Mouse (Mus musculus) embryonic facial prominence, embryonic 12.5 days (tissue): ENCODE data around the gene Shc4. TPM values are rescaled to one million over a fixed set of nuclear protein-coding genes. Genes with fewer than 3 reads are reported as not detected.

ENCODE experiments used
- ATAC-seq: fragments of 200-750 bp; cut with Nextera tagmentation; 2 replicates; pipeline ENCODE4 v1.8.0; 2017; ENCODE audit not compliant: insufficient number of reproducible peaks, insufficient read depth, low FRiP score, low TSS enrichment
- H3K27ac ChIP-seq: fragments of 300-500 bp; sonication (generic); 2 replicates; pipeline ENCODE4 v1.5.1; 2016; ENCODE audit warnings: mild to moderate bottlenecking
- H3K27me3 ChIP-seq: fragments of 300-500 bp; sonication (generic); 2 replicates; pipeline ENCODE4 v1.6.1; 2016; ENCODE audit warnings: mild to moderate bottlenecking, moderate library complexity
- H3K36me3 ChIP-seq: fragments of 300-500 bp; sonication (generic); 2 replicates; pipeline ENCODE4 v1.6.1; 2016; ENCODE audit warnings: mild to moderate bottlenecking
- H3K4me1 ChIP-seq: fragments of 300-500 bp; sonication (generic); 2 replicates; pipeline ENCODE4 v1.6.1; 2016
- H3K4me2 ChIP-seq: fragments of 300-500 bp; sonication (generic); replicated peaks from 2 replicates; pipeline ENCODE4 v1.6.1; 2016; ENCODE audit warnings: mild to moderate bottlenecking, moderate library complexity
- H3K4me3 ChIP-seq: fragments of 300-500 bp; sonication (generic); 2 replicates; pipeline ENCODE4 v1.5.1; 2016; ENCODE audit warnings: mild to moderate bottlenecking
- H3K9ac ChIP-seq: fragments of 300-500 bp; sonication (generic); 2 replicates; pipeline ENCODE4 v1.6.1; 2016; ENCODE audit warnings: mild to moderate bottlenecking, moderate library complexity
- H3K9me3 ChIP-seq: fragments of 300-500 bp; sonication (generic); 2 replicates; pipeline ENCODE4 v1.6.1; 2016; ENCODE audit warnings: mild to moderate bottlenecking, moderate library complexity
- whole genome bisulfite sequencing: fragments of 180-500 bp; shearing (Covaris S2); methylation state at CpG from one replicate; pipeline ENCODE4 v1.1.7; 2016; 5-methylcytosine and 5-hydroxymethylcytosine counted together
- polyA plus RNA-seq: library from polyadenylated mRNA; unstranded; fragments of >200 nt; fragmentation: Nextera tagmentation; extraction: Ambion mirVana; gene quantifications from 2 replicates; pipeline ENCODE4 v1.2.1, GENCODE M21; 2016

Gene Shc4
- polyA plus RNA-seq, 1 experiment from 2014 or later: 2.5 TPM

- Histone ChIP-seq H3K4me1 (peaks cover 10% of the 10 kb centered on the region), H3K36me3 (no peaks in the 10 kb centered on the region), H3K27ac (no peak overlapping the region), H3K4me3 (peak overlapping the region; percentile 22), H3K4me2 (peak overlapping the region; percentile 55), H3K9ac (peak overlapping the region; percentile 53), H3K27me3 (no peaks in the 10 kb centered on the region), H3K9me3 (no peaks in the 10 kb centered on the region)
- ATAC-seq: no peak
- WGBS: 55% methylated on average over 4 of the region's 4 CpGs
Observed at GRCm38 (mm10) chr2:125661156-125661555, 62.8 kb downstream of the Shc4 start.

GRCm38 (mm10) chr2:125660537-125661130 lies 63.3 kb downstream of the Shc4 start:
- peak overlapping the region; percentile 55 for H3K4me2 ChIP-seq
- H3K27me3 ChIP-seq: no peaks in the 10 kb centered on the region
- H3K4me3 ChIP-seq: peak overlapping the region; percentile 22
- peak overlapping the region; percentile 53 for H3K9ac ChIP-seq
- no peak overlapping the region for H3K27ac ChIP-seq
- ATAC-seq: 0 out of 2 replicates have a peak, but pooled peaks have one; percentile 32
- peaks cover 10% of the 10 kb centered on the region for H3K4me1 ChIP-seq
- WGBS: 29% methylated on average over 20 of the region's 20 CpGs
- no peaks in the 10 kb centered on the region for H3K9me3 ChIP-seq
- H3K36me3 ChIP-seq: no peaks in the 10 kb centered on the region

- peak; percentile 71; the same call in 1 of the 2 replicates for ATAC-seq
- WGBS: 12% methylated on average over 10 of the region's 10 CpGs
- H3K4me3 ChIP-seq: peak overlapping the region; percentile 22
- no peaks in the 10 kb centered on the region for H3K9me3 ChIP-seq
- no peaks in the 10 kb centered on the region for H3K27me3 ChIP-seq
- no peaks in the 10 kb centered on the region for H3K36me3 ChIP-seq
- H3K9ac ChIP-seq: peak overlapping the region; percentile 53; the same call in 1 of the 2 replicates
- H3K4me1 ChIP-seq: peaks cover 10% of the 10 kb centered on the region
- H3K4me2 ChIP-seq: peak overlapping the region; percentile 55
- H3K27ac ChIP-seq: no peak overlapping the region
Observed at GRCm38 (mm10) chr2:125659823-125660536, 64.0 kb downstream of the Shc4 start.

- Histone ChIP-seq H3K27ac (no peak overlapping the region), H3K4me3 (no peak overlapping the region), H3K27me3 (no peaks in the 10 kb centered on the region), H3K9me3 (no peaks in the 10 kb centered on the region), H3K36me3 (no peaks in the 10 kb centered on the region), H3K4me1 (peaks cover 2% of the 10 kb centered on the region), H3K4me2 (no peak overlapping the region), H3K9ac (no peak overlapping the region)
- 85% methylated on average over 9 of the region's 9 CpGs for WGBS
- ATAC-seq: no peak
Observed at GRCm38 (mm10) chr2:125655391-125655790, 68.6 kb downstream of the Shc4 start.

GRCm38 (mm10) chr2:125653286-125653685 lies 70.7 kb downstream of the Shc4 start:
- H3K9ac ChIP-seq: no peak overlapping the region
- H3K4me3 ChIP-seq: no peak overlapping the region
- no peaks in the 10 kb centered on the region for H3K27me3 ChIP-seq
- no peak overlapping the region for H3K27ac ChIP-seq
- no peak overlapping the region for H3K4me2 ChIP-seq
- H3K36me3 ChIP-seq: no peaks in the 10 kb centered on the region
- 88% methylated on average over 2 of the region's 2 CpGs for WGBS
- no peaks in the 10 kb centered on the region for H3K4me1 ChIP-seq
- no peaks in the 10 kb centered on the region for H3K9me3 ChIP-seq
- ATAC-seq: no peak

GRCm38 (mm10) chr2:125651563-125651962 lies 72.4 kb downstream of the Shc4 start:
- no peaks in the 10 kb centered on the region for H3K4me1 ChIP-seq
- no peaks in the 10 kb centered on the region for H3K27me3 ChIP-seq
- H3K9me3 ChIP-seq: no peaks in the 10 kb centered on the region
- H3K4me2 ChIP-seq: no peak overlapping the region
- H3K27ac ChIP-seq: no peak overlapping the region
- WGBS: 81% methylated on average over 8 of the region's 8 CpGs
- no peak overlapping the region for H3K4me3 ChIP-seq
- H3K36me3 ChIP-seq: no peaks in the 10 kb centered on the region
- no peak for ATAC-seq
- H3K9ac ChIP-seq: no peak overlapping the region

GRCm38 (mm10) chr2:125650742-125651352 lies 73.1 kb downstream of the Shc4 start:
- ATAC-seq: no peak
- H3K4me1 ChIP-seq: no peaks in the 10 kb centered on the region
- no peak overlapping the region for H3K4me2 ChIP-seq
- no peaks in the 10 kb centered on the region for H3K27me3 ChIP-seq
- whole genome bisulfite sequencing: 92% methylated on average over 14 of the region's 14 CpGs
- H3K27ac ChIP-seq: no peak overlapping the region
- H3K36me3 ChIP-seq: no peaks in the 10 kb centered on the region
- no peak overlapping the region for H3K9ac ChIP-seq
- no peak overlapping the region for H3K4me3 ChIP-seq
- H3K9me3 ChIP-seq: no peaks in the 10 kb centered on the region

- no peaks in the 10 kb centered on the region for H3K36me3 ChIP-seq
- H3K4me3 ChIP-seq: no peak overlapping the region
- no peaks in the 10 kb centered on the region for H3K4me1 ChIP-seq
- WGBS: 79% methylated on average over 5 of the region's 5 CpGs
- H3K9ac ChIP-seq: no peak overlapping the region
- no peak for ATAC-seq
- no peaks in the 10 kb centered on the region for H3K9me3 ChIP-seq
- no peak overlapping the region for H3K27ac ChIP-seq
- H3K27me3 ChIP-seq: no peaks in the 10 kb centered on the region
- no peak overlapping the region for H3K4me2 ChIP-seq
Observed at GRCm38 (mm10) chr2:125650038-125650437, 73.9 kb downstream of the Shc4 start.

- ATAC-seq: no peak
- no peaks in the 10 kb centered on the region for H3K4me1 ChIP-seq
- H3K36me3 ChIP-seq: no peaks in the 10 kb centered on the region
- H3K4me3 ChIP-seq: no peak overlapping the region
- no peaks in the 10 kb centered on the region for H3K27me3 ChIP-seq
- H3K9ac ChIP-seq: no peak overlapping the region
- no peak overlapping the region for H3K4me2 ChIP-seq
- no peak overlapping the region for H3K27ac ChIP-seq
- no peaks in the 10 kb centered on the region for H3K9me3 ChIP-seq
- WGBS: 86% methylated on average over 6 of the region's 6 CpGs
Observed at GRCm38 (mm10) chr2:125644912-125645311, 79.0 kb downstream of the Shc4 start.

- Histone ChIP-seq H3K4me2 (no peak overlapping the region), H3K9ac (no peak overlapping the region), H3K9me3 (no peaks in the 10 kb centered on the region), H3K27me3 (no peaks in the 10 kb centered on the region), H3K4me1 (no peaks in the 10 kb centered on the region), H3K36me3 (no peaks in the 10 kb centered on the region), H3K4me3 (no peak overlapping the region), H3K27ac (no peak overlapping the region)
- ATAC-seq: no peak
- WGBS: 63% methylated on average over 7 of the region's 7 CpGs
Observed at GRCm38 (mm10) chr2:125637331-125637730, 86.6 kb downstream of the Shc4 start.

GRCm38 (mm10) chr2:125630010-125630409 lies 93.9 kb downstream of the Shc4 start:
- Histone ChIP-seq H3K4me2 (no peak overlapping the region), H3K36me3 (no peaks in the 10 kb centered on the region), H3K4me1 (no peaks in the 10 kb centered on the region), H3K9me3 (no peaks in the 10 kb centered on the region), H3K27me3 (no peaks in the 10 kb centered on the region), H3K4me3 (no peak overlapping the region), H3K9ac (no peak overlapping the region), H3K27ac (no peak overlapping the region)
- ATAC-seq: no peak
- 96% methylated on average over 2 of the region's 2 CpGs for WGBS

GRCm38 (mm10) chr2:125628487-125628886 lies 95.5 kb downstream of the Shc4 start:
- H3K27ac ChIP-seq: no peak overlapping the region
- no peaks in the 10 kb centered on the region for H3K27me3 ChIP-seq
- peaks cover 9% of the 10 kb centered on the region for H3K4me1 ChIP-seq
- no peak overlapping the region for H3K9ac ChIP-seq
- H3K9me3 ChIP-seq: no peaks in the 10 kb centered on the region
- WGBS: 82% methylated on average over 6 of the region's 6 CpGs
- H3K4me3 ChIP-seq: no peak overlapping the region
- H3K36me3 ChIP-seq: no peaks in the 10 kb centered on the region
- ATAC-seq: no peak
- H3K4me2 ChIP-seq: no peak overlapping the region
